Mouse (Mus musculus): Measurements from ENCODE around the gene Sbf2.

- no peak for TF ChIP-seq CTCF (IDR thresholded peaks at IDR 0.05; ENCODE audit: low read depth, low read length)
- TF ChIP-seq POLR2A (IDR thresholded peaks at IDR 0.05; ENCODE audit: borderline replicate concordance, low read depth, low read length) = no peak
Observed at GRCm38 (mm10) chr7:110587721-110588120, 27.0 kb downstream of the Sbf2 start.
